Mouse (Mus musculus) lung, adult 18-20 months (tissue): ENCODE results near the gene Agap3.

ENCODE experiments used
- DNase-seq, 2 experiments: peaks; one replicate each; pipeline ENCODE4 v3.0.0; 2022; ENCODE audit warnings: mixed read lengths in 2 of 2

Gene Agap3

GRCm38 (mm10) chr5:24475476-24476241 lies 23.7 kb downstream of the Agap3 start:
- peak; percentile 94 to 96 for DNase-seq

GRCm38 (mm10) chr5:24477909-24478308 lies 25.9 kb downstream of the Agap3 start:
- DNase-seq, result no peak

GRCm38 (mm10) chr5:24481647-24482046 lies 29.7 kb downstream of the Agap3 start:
- DNase-seq, result peak; percentile 58 to 61

GRCm38 (mm10) chr5:24482247-24483079 lies 30.5 kb downstream of the Agap3 start:
- no peak for DNase-seq

GRCm38 (mm10) chr5:24483326-24483725 lies 31.3 kb downstream of the Agap3 start:
- DNase-seq, result peak; percentile 68 to 71

- no peak for DNase-seq
Observed at GRCm38 (mm10) chr5:24484963-24485362, 33.0 kb downstream of the Agap3 start.

GRCm38 (mm10) chr5:24486097-24486496 lies 34.1 kb downstream of the Agap3 start:
- peak; percentile 83 to 88 for DNase-seq

GRCm38 (mm10) chr5:24486738-24487137 lies 34.8 kb downstream of the Agap3 start:
- no peak for DNase-seq

- no peak for DNase-seq
Observed at GRCm38 (mm10) chr5:24490413-24490920, 38.5 kb downstream of the Agap3 start.

GRCm38 (mm10) chr5:24492546-24493285 lies 40.7 kb downstream of the Agap3 start:
- peak; percentile 58 to 75 for DNase-seq

- DNase-seq, result no peak
Observed at GRCm38 (mm10) chr5:24495019-24495418, 43.0 kb downstream of the Agap3 start.

GRCm38 (mm10) chr5:24496756-24497155 lies 44.8 kb downstream of the Agap3 start:
- DNase-seq, result no peak

- no peak for DNase-seq
Observed at GRCm38 (mm10) chr5:24497526-24497925, 45.5 kb downstream of the Agap3 start.

GRCm38 (mm10) chr5:24499113-24499512 lies 47.1 kb downstream of the Agap3 start:
- no peak for DNase-seq

- DNase-seq, result no peak
Observed at GRCm38 (mm10) chr5:24500851-24501250, 48.9 kb downstream of the Agap3 start.

GRCm38 (mm10) chr5:24502786-24503185 lies 50.8 kb downstream of the Agap3 start:
- no peak for DNase-seq

- no peak for DNase-seq
Observed at GRCm38 (mm10) chr5:24505513-24505912, 53.5 kb downstream of the Agap3 start.

GRCm38 (mm10) chr5:24508406-24508805 lies 56.4 kb downstream of the Agap3 start:
- DNase-seq, result no peak

- DNase-seq, result peak; percentile 34 to 50
Observed at GRCm38 (mm10) chr5:24510635-24511034, 58.7 kb downstream of the Agap3 start.

GRCm38 (mm10) chr5:24512271-24512670 lies 60.3 kb downstream of the Agap3 start:
- DNase-seq, result peak; percentile 26 to 31

- no peak for DNase-seq
Observed at GRCm38 (mm10) chr5:24521366-24521765, 69.4 kb downstream of the Agap3 start.

GRCm38 (mm10) chr5:24523806-24524205 lies 71.8 kb downstream of the Agap3 start:
- no peak for DNase-seq

- DNase-seq, result no peak
Observed at GRCm38 (mm10) chr5:24524522-24524921, 72.5 kb downstream of the Agap3 start.
